Mouse (Mus musculus) lung, postnatal 10 days (tissue): Measurements from ENCODE around the gene Cbfa2t3.

ENCODE experiments used
- DNase-seq: peaks from one replicate; pipeline ENCODE4 v3.0.0; 2021

The Cbfa2t3 gene

DNA sequence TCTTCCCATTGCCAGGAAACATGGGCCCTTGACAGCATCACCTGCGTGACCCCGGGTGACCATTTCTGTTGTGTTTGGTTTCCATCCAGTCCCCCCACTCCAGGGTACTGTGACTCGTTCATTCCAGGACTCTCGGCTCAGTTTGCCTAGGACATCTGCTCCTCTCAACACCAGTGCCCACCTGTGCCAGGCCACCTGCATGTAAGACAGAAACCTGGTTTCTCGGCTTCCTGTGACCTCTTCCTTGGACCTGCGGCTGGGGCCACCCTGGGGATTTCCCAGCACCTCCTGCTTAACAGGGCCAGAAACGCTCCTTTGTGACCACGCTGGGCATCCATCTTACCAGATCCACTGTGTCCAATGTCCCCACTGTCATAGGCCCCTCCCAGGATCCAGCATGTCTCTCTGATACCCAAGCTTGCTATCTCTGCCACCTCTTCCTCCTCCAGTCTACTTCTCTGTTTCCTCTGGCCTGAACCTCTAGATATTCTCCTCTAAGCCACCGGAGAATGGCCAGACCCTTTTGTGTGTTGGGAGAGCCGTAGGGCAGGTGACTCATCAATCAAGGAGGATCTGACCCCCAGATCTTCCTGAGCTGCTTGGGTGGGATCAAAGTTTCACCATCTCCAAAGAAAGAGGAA lies 19.1 kb upstream of the Cbfa2t3 start:
- DNase-seq: no peak

DNA sequence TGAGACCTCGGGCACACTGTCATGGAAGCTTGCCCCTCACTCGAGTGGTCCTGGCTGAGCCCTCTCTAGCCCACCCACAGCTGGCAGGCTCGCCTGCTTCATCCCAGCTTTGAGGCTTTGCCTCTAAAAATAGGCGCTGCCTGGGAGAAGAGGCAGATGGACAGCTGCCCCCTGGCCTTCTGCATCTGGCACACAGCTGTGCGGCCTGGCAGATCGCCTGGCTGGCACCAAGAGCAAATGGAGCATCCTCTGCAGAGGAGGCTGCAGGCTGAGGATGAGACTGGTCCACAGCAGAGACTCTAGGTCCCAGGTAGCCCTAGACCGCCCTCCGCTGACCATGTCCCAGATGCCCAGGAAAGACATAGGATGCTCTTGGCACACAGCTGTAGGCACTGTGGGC lies 17.7 kb upstream of the Cbfa2t3 start:
- peak; percentile 71 for DNase-seq

DNA sequence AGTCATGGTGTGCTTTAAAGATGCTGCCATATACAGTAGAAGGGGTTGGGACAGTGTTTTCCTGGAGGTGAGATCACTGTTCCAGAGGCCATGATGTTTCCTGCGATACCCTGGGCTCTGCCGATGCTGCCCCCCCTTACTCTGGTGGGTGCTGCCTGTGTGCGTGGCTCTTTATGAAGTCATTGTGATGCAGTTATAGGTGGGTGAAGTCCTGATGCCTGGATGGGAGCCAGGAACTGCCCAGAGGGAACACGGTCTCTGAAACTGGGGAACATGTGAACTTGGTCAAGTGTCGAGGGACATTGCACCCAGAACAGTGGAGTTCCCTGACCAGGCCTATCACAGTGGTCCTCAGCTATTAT lies 14.2 kb upstream of the Cbfa2t3 start:
- no peak for DNase-seq

DNA sequence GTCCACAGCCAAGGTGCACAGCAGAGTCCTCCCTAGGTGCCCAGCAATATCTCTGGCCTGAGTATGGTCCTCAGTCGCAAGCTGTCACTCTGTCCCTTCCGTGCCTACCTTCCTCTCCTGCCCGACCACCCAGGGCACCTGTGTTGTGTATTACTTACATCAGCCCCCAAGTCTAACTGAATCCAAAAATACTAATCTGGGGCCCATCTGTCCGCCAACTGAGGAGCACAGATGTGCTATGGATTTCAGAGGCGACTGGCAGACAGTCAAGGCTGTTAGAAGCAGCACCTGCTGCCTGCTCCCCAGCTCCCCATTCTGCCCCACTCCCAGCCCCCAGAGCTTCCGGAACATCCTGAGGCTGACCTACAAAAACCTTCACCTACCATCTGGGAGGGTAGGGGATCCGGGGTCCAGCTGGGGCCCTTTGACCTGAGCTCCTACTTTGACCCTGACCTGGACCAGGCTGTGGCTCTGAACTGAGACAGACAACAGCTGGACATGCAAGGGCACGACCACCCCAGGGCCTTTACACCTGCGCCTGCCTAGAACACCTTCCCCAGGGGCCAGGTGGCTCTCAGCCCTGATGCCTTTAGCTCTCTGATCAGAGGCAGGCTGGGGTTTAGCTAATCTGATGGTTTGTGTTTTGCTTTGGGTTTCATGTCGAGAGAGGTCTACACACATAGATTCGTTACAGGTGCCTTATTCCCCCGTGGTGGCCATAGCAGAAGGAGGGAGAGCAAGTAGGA lies 13.7 kb upstream of the Cbfa2t3 start:
- DNase-seq: no peak

DNA sequence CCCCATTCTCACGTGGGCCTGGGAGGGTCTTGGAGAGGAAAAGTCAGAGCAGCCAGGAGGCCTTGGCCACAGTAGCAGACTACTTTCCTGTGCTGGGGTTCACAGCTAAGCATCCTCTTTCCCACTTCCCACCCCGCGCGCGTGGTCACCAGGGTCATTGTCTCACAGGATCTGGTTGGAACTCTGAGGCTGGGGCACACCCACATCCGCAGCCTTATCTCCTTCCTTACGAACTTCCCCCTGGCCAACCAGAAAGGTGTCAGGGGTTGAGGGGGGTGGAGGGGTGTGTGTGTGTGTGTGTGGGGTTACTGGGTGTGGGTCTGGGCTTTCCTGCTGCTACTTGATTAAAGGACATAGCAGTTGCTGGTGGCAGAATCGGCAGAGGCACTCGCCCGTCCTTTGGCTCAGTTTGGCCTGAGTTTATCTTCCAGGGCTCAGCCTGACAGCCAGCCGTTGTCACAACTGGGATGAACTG lies 13.0 kb upstream of the Cbfa2t3 start:
- peak; percentile 81 for DNase-seq

DNA sequence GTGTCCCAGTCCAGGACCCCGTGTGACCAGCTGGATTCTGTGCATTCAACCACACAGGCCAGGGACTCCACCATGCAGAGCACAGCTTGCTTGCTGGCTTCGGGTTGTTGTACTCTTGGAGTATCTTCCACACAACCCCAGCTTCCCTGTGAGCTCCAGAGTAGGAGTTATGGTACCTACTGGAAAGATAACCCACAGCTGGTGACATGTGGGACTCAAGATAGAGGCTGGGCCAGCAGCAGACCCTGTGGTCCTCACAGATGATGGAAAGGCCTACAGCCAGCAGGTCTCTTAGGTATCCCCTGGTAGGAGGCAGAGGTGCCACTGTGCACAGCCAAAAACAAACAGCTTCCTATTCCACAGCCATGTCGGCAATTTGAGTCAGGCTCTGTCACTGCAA lies 12.6 kb upstream of the Cbfa2t3 start:
- DNase-seq: no peak

DNA sequence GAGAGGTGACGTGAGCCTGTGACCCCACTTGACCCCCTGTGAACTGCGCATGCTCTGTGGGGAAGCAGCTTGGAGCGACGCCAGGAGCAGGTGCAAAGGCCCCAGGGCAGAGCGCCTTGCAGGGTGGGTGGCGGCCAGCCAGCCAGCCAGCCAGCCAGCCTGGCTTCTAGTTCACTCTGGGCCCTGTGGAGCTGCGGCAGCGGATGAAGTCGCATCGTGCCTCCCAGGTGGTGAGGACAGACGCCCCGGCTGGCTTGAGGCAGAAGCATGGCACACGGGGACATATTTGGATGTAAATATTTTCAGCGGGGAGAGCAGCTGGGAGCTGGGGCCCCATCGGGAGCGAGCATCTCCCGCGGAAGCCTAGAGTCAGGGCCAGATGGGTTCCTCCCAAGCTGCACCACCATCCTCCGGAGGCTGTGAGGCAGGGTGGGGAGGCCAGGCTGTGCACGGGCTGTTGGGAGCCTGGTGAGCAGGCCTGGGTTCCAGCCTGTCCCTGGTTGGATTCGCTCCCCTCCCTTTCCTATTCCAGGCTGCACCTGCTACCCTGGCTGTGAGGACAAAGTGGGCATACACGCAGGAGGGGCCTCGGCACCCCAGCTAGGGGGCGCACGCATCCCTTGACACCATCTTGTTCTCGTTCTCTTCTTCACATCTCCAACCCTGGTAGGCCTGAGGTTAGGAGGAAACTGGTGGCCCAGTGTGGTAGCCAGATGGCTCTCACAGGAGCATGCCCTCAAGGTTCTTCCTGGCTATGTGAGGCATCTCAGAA lies 10.6 kb upstream of the Cbfa2t3 start:
- DNase-seq: no peak

DNA sequence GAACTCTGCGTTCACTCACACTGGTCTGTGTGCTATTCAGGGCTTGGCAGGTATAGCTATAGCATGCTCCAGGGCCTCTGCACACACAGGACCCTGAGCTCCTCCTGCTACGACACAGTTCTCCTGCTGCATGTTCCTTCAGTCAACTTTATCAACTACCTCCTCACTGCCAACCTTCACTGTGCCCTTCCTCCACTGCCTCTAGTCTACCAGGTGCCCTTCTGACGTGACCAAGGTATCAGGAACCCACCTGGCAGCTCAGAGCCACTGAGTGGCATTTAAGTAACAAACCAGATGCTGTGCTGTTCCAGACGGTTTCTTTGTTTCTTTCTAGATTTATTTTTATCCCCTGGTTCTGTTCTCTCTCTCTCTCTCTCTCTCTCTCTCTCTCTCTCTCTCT lies 8.3 kb upstream of the Cbfa2t3 start:
- no peak for DNase-seq

DNA sequence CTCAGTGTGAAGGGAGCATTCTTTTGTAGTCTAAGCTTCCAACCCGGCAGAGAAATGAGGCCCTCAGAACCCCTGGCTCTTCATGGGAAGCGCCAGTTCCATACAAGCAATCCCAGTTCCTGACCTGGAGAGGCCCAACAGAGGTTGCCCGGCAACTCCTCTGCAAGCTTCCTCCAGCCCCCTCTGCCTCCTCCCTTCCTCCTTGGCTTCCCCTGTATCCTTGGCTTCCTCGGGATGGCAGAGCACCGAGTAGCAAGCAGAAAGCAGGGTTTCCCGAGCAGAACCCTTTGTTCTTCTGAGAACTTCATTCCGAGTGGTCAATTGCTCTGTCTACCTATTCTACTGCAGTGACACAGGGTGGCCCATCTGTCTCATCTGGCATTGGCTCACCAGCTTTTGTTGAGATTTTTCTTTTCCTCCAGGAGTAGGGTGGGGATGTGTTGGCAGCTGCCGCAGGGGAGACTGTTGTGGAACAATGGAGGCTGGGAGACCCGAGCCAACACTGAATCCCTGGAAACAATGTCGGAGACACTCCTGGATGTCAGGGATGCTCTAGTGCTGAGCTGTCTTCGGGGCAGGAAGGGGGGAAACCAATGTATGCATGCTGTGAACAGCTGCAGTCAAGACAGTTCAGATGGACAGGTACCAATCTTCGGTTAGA lies 7.1 kb upstream of the Cbfa2t3 start:
- DNase-seq: peak; percentile 38

DNA sequence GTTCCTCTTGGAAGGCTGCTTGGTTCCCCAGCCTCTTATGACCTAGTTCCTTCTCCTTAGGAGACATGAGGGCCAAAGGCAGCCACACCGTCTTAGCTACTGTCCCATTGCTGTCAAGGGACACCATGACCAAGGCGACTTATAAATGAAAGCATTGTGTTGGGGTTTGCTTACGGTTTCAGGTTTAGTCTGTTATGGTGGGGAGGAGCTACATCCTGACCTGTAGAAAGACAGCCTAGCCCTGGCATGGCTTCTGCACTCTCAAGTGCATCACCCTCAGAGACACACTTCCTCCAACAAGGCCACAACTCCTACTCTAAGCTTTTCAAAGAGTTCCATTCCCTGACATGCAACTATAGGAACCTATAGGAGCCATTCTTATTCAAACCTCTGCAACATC lies 5.7 kb upstream of the Cbfa2t3 start:
- no peak for DNase-seq

DNA sequence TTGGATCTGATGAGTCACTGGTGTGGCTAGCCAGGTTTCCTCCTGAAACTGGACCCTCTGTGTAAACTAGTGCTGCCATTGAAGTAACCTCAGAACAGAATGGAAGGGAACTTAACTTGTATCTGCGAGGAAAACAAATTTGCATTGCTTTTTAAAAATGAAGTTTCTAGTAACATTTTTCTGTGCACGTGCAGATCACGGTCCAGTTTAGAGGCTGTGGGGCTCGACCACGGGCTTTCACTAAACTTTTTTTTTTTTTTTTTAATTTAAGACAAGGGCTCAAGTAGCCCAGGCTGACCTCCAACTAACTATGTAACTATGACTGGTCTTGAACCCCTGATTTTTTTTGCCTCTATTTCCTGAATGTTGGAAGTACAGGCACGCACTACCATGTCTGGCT lies 4.0 kb upstream of the Cbfa2t3 start:
- no peak for DNase-seq

DNA sequence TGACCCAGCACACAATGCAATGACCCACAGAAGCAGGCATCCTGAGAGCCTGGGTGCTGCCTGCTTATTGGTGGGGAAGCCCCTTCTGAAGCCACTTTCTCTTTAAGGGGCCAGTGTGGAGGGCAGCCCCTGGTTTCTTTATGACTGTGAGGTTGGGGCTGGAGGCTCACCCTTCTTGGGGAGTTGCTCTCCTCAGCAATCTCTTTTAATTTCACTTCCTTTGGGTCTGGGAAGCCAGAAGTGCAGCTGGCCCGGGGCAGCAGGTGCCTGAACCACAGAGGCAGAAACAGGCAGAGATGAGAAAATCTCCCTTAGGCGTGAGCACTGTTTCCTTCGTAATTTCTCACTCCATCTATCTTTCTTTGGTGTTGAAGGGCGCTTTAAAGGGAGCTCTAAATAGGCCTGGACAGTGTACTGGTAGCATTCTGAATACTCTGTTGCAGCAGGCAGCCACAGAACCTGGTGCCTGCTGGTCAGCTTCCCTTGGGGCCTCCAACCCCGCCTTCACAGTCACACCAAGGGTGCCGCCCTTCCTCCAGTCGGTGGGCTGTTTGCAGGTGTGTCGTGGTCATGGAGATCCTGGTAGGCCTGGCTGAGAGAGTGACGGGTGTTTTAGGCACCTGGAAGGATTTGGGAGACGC lies 3.5 kb upstream of the Cbfa2t3 start:
- DNase-seq: no peak

DNA sequence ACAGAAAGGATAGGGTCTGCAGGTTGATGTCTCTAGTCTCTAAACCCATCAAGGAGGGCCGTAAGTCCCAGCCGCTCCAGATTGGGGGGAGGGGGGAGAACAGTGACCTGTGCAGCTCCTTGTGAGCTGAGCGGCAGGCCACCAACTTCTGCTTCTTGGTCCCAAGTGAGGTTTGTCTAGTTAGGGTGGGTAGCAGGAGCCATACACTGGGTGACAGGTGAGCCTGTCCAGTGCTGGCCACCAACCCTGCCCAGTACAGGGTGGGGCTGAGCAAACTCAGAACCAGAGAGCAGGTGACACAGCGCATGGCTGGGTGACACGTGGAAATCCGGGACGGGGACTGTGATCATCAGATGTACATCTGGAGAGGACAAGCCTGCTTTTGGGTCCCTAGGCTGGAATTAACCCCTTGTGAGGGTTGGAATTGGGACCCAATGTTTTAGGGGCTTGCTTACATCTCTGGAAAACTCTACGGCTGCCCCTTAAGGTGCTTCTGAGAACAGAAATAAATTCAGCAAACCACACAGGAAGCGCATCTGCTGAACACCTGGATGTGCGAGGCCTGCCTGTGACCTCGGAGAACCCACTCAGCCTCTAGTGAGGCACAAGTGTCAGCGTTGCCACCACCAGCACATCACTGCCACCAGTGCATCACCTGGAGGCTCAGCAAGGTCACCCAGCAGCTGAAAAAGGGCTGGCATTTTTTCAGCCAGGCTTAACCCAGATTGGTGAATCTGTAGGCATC lies 2.7 kb upstream of the Cbfa2t3 start:
- no peak for DNase-seq

DNA sequence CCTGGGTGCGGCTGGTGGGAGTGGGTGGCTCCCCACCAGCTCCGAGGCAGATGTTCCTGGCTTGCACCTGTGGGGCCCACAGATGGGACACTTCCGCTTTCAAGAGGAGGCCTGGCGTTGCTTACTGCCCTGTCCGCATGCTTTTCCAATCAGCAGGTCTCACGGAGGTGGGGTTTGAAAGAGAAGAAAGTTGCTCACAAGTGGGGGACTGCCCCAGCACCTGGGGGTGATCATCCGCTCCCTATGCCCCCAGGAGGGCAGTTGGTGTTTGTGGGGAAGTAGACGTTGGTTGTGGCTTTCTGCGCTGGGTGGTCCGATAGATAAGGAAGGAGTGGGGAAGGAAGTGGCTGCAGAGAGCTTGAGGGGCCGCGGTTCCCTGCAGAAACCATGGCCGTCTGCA lies 1.7 kb upstream of the Cbfa2t3 start:
- no peak for DNase-seq

DNA sequence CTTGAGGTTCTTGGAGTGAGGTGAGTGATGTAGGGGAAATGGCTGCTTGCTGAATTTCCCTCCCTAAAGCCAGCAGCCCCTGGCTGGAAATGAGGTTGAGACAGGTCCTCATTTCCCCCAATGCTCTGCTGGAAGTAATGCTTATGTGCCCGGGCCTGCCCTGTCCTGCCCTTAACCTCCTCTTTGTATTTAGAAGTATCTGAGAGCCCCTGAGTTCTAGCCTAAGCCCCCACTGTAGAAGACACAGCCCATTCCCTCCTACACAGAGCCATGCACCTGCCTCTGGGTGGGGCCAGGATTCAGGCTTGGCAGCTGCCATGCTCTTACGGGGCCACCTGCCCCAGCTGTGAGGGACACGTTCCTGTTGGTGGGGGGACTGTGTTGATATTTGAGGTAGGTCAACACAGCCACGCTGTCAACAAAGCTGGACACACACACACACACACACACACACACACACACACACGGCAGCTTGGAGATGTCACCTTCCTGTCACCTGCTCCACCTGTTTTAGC lies 598 bp downstream of the Cbfa2t3 start:
- DNase-seq: no peak

DNA sequence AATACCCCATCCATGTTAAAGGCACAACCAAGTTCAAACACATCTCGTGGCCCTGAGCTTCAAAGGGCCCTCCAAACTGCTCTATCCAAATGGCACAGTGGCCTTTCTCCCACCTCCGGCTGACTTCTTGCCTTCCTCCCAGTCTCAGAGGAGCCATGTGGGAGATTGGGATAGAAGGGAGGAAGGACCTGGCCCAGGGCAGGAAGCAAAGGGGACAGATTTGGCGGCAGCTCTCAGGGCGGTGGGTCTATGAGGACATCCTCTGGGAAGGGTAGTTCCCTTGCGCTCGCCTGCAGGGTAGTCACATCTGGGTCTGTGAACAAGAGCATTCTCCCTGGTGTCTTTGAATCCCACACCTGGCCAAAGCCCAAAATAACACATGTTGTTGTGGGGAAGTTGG lies 1.3 kb downstream of the Cbfa2t3 start:
- no peak for DNase-seq

DNA sequence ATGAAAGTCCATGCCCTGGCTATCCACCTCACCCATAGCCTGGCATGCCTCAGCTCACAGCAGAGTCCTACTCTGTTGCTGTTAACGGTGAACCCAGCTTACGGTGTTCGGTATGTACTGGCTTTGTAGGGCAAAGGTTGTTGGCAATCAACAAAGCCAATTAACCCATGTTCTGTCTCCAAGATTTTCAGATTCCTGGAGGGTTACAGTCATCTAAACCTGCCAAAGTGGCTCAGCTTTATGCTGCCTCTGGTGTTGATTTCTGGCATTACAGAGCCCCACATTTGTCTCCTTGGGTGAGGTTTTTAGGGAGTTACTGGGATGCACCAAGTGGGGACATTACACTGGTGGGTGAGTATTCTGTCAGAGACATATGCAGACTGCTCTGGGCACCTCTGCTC lies 1.7 kb downstream of the Cbfa2t3 start:
- peak; percentile 64 for DNase-seq

DNA sequence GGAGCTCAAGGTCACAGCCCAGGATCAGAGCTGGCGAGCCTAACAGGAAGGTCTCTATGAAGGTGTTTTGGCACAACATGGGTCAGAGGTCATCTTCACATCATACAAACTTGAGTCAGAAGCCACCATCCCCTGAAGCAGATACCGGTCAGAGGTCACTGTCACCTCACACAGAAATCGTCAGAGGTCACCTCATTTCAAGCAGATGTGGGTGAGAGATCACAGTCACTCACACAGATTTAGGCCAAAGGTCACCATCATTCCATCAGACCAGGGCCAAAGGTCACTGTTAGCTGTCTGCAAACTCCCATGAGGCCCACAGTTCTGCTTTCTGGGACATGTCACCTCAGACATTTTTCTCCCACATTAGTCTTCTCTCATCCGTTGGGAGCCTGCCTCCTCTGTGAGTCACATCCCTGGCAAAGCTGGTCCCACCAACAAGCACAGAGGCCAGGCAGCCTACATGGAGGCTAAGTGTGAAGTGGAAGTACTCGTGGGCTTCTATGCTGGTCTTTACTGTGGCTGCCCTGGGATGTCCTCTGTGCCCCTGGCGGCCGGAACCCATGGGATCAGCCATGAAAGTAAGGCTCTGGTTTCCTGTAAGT lies 3.4 kb downstream of the Cbfa2t3 start:
- DNase-seq: peak; percentile 64

DNA sequence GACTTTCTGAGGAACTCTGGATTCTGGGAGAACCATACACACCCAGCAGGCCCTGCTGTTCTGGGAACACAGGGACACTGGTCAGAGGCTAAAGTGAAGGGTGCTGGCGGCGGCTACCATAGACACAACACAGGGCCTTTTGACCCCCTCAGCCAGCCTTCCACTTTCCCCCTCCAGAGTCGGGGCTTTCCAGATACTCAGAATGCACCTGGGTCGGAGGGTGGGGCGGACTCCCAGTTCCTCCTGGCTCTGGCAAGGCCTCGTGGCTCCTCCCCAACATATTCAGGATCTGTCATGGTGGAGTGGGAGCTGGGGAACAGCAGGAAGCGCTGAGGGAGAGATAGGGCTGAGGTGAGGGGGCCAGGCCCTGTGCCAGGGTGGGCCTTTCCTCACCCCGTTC lies 6.8 kb downstream of the Cbfa2t3 start:
- no peak for DNase-seq

DNA sequence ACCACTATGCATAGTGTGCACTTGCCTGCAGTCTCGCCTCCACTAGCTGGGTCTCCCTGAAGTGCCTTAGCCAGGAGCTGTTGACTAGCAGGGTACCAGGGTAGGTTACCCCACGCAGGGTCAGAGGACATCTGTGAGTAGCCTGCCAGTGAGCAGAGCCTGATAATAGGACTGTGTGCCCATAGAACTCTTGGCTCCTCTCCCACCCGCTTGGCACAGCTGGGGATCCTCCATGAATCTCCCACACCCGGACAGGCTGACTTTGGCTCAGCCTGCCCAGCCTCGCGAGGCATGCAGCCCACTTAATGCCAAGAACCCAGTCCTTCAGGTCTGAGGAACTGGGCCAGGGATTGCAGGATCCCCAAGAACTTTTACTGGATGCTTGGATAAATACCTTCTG lies 7.9 kb downstream of the Cbfa2t3 start:
- no peak for DNase-seq

DNA sequence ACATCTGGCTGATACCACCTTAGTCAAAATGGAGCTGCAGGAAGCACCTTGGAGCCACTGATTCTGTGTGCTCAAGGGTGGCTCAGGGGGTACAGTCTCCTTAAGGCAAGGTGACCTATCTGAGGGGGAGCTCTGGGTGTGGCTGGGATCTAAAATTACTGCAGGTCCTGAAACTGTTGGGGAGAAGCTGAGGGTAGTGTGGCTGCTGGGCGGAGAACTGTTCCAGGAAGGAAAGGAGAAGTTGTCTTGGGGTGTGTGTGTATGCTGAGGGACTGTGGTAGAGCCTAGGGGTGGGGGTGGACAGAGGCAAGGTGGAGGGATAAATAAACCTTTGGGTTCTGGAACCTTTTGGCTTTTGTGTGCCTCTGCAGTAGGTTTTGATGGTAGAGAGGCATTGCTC lies 9.6 kb downstream of the Cbfa2t3 start:
- DNase-seq: no peak

DNA sequence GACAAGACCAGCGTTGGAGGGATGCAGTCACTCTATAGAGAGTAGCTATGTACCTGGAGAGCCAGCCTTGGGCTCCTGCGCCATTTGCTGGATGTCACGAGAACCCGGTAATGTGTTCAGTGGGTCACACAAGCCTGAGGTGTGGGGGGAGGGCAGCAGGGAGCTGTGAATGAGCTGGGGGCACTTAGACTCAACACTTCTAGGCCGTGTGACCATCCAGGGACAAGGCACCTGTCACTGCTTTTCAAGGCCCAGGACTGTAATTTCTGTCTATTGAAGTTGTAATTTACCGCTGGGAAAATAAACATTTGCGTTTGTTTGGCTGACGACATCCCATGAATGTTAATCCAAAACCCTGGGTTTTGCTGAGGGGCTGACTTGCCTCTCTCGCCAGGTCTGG lies 12.0 kb downstream of the Cbfa2t3 start:
- no peak for DNase-seq
